Mouse (Mus musculus) lung, postnatal 25 days (tissue): ENCODE measurements at regions not wholly inside any gene's neighbourhood (a gene's known extent, or its start where the extent isn't known, plus 50 kb on each side); places are given as distances from the start of the nearest gene placed in this dataset.

Experiments
- DNase-seq: peaks from one replicate; pipeline ENCODE4 v3.0.0; 2022; ENCODE audit warnings: low spot score

GRCm38 (mm10) chr1:168008216-168008615, 319.2 kb downstream of the Lmx1a start:
- DNase-seq: no peak

GRCm38 (mm10) chr1:168010416-168010815, 321.4 kb downstream of the Lmx1a start:
- no peak for DNase-seq

GRCm38 (mm10) chr1:168012069-168012468, 323.0 kb downstream of the Lmx1a start:
- peak; percentile 76 for DNase-seq

GRCm38 (mm10) chr1:168012611-168013010, 323.6 kb downstream of the Lmx1a start:
- peak; percentile 26 for DNase-seq

- DNase-seq: no peak
Measured at GRCm38 (mm10) chr1:168016375-168016890, 327.4 kb downstream of the Lmx1a start.

GRCm38 (mm10) chr1:168026481-168026880, 337.4 kb downstream of the Lmx1a start:
- DNase-seq: no peak

- DNase-seq: no peak
Measured at GRCm38 (mm10) chr1:168044765-168045164, 355.7 kb downstream of the Lmx1a start.

GRCm38 (mm10) chr1:168046347-168046746, 357.3 kb downstream of the Lmx1a start:
- DNase-seq: no peak

GRCm38 (mm10) chr1:168046749-168047148, 357.7 kb downstream of the Lmx1a start:
- DNase-seq: no peak

- no peak for DNase-seq
Measured at GRCm38 (mm10) chr1:168049965-168050364, 360.9 kb downstream of the Lmx1a start.

GRCm38 (mm10) chr1:168056479-168056878, 367.4 kb downstream of the Lmx1a start:
- DNase-seq: no peak

GRCm38 (mm10) chr1:168057479-168057878, 368.4 kb downstream of the Lmx1a start:
- peak; percentile 26 for DNase-seq

GRCm38 (mm10) chr1:168058769-168059168, 369.7 kb downstream of the Lmx1a start:
- DNase-seq: no peak

GRCm38 (mm10) chr1:168064065-168064664, 367.9 kb downstream of the Pbx1 start:
- no peak for DNase-seq

- no peak for DNase-seq
Measured at GRCm38 (mm10) chr1:168065598-168066041, 366.4 kb downstream of the Pbx1 start.

GRCm38 (mm10) chr1:168066810-168067209, 365.3 kb downstream of the Pbx1 start:
- peak; percentile 36 for DNase-seq

GRCm38 (mm10) chr1:168068003-168068919, 363.8 kb downstream of the Pbx1 start:
- DNase-seq: no peak

- no peak for DNase-seq
Measured at GRCm38 (mm10) chr1:168068920-168069590, 363.0 kb downstream of the Pbx1 start.
